Mouse (Mus musculus): Measurements from ENCODE around the gene Pate1. TPM values are rescaled to one million over a fixed set of nuclear protein-coding genes. Genes with fewer than 3 reads are reported as not detected.

Gene Pate1
- total and polyA plus RNA-seq, 3 experiments: not detected

DNA sequence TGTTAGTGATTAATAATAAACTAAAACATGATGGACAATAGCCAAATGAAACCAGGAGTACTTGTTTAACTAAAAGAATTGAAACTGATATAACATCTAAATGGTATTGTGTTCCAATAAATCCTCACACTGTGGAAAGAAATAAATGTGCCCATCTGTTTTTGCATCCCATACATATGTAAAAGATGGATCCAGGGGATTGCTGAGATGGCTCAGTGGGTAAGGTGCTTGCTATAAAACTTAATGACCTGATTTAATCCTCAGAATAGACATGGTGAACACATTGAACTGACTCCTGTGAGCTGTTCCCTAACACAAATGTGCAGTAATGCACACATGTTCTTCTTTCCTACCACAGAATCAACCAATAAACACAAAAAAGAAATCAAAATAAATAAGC is 4.7 kb upstream of the Pate1 start:
- H3K36me3 ChIP-seq (replicated peaks in 1 of 2; ENCODE audit: control insufficient read depth in 1 of 2, insufficient read depth in 1 of 2, low read length in 1 of 2): no peaks in the 10 kb centered on the region
- no peak overlapping the region for H3K27ac ChIP-seq (ENCODE audit: insufficient read depth, low read depth)
- H3K27me3 ChIP-seq (replicated peaks): peaks cover 9% of the 10 kb centered on the region
- H3K4me2 ChIP-seq (ENCODE audit: insufficient read depth, low read depth, poor library complexity, severe bottlenecking): no peak overlapping the region
- H3K4me3 ChIP-seq (replicated peaks in 1 of 3; ENCODE audit: low read depth in 2 of 3, low read length in 2 of 3, poor library complexity in 1 of 3): no peak overlapping the region
- in situ Hi-C loops (cut with MboI; ENCODE audit: low pct_ligation_motif_present, low pct_unique_long_range_greater_than_20kb, low sequenced_read_pairs) (no loop called here), dilution Hi-C loops (cut with MboI; ENCODE audit: extremely low pct_ligation_motif_present, extremely low pct_unique_long_range_greater_than_20kb, low sequenced_read_pairs) (no loop called here)
- no peaks in the 10 kb centered on the region for H3K9me3 ChIP-seq (replicated peaks; ENCODE audit: low read length)
- H3K79me2 ChIP-seq (replicated peaks; ENCODE audit: control insufficient read depth, extremely low read depth, insufficient read depth, poor library complexity, severe bottlenecking): no peaks in the 10 kb centered on the region
- no peaks in the 10 kb centered on the region for H3K4me1 ChIP-seq (ENCODE audit: control insufficient read depth in 1 of 2, insufficient read depth in 2 of 2)
- no peak for DNase-seq (ENCODE audit: extremely low read depth)
- H3K9ac ChIP-seq (ENCODE audit: insufficient read depth, low read depth): no peak overlapping the region
- TF ChIP-seq MYC (IDR thresholded peaks at IDR 0.05; ENCODE audit: low read depth, low read length) (no peak), TBP (conservative IDR thresholded peaks at IDR 0.05; ENCODE audit: low read depth, low read length) (no peak), ZNF384 (IDR thresholded peaks at IDR 0.05; ENCODE audit: low read depth, low read length) (no peak), HCFC1 (IDR thresholded peaks at IDR 0.05; ENCODE audit: low read depth, low read length) (no peak), RCOR1 (conservative IDR thresholded peaks at IDR 0.05; ENCODE audit: low read depth, low read length) (no peak), E2F4 (IDR thresholded peaks at IDR 0.05; ENCODE audit: insufficient replicate concordance, low read depth, low read length) (no peak)

DNA sequence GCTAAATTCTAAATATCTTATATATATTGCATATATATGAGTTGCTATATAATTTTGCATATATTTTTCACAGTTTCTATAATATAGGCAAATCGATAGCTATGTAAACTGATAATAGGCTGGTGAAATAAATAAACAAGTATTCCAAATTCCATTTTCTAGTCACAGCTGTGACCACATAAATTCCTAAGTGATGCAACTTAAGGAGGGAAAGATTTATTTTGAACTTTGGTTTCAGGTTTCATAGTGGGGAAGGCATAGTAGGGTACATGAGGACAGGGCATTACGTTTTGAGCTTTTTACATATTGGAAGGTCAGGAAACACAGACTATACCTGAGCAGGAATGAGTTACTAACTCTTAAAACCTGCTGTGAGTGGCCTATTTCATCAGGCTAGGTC is 13.6 kb downstream of the Pate1 start:
- in situ Hi-C loops (cut with MboI; ENCODE audit: low pct_ligation_motif_present, low pct_unique_long_range_greater_than_20kb, low sequenced_read_pairs): no loop called here

DNA sequence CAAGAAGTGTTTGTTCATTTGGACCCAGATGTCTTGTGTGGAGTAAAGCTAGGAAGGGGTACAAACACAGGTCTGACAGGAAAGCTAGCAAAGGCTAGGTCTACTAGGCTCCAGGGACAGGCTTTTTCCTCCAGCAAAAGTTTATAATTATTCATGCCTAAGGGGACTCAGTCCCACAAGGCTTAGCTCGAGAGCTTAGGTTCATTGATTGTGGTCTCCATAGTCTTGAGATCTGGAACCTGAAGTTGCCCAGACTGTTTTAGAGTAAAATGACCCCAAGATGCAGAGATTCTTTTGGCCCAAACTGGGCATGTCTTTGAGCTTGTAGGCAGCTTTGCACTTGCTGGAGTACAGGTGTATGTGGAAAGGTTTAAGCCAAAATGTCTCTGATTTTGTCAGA is 39.1 kb downstream of the Pate1 start, which contains the start of gene Pate3:
Gene Pate3 (minus strand): TSS at position 101 of the 400 bp plus-strand sequence.
- H3K9me3 ChIP-seq (replicated peaks; ENCODE audit: low read length): no peaks in the 10 kb centered on the region
- no peak within 1 kb of the TSS for H3K9ac ChIP-seq (ENCODE audit: insufficient read depth, low read depth)
- H3K27me3 ChIP-seq (replicated peaks): no peaks in the 10 kb centered on the region
- no peak within 1 kb of the TSS for H3K27ac ChIP-seq (ENCODE audit: insufficient read depth, low read depth)
- DNase-seq (ENCODE audit: extremely low read depth): no peak
- H3K79me2 ChIP-seq (replicated peaks; ENCODE audit: control insufficient read depth, extremely low read depth, insufficient read depth, poor library complexity, severe bottlenecking): no peaks in the 10 kb centered on the region
- in situ Hi-C loops (cut with MboI; ENCODE audit: low pct_ligation_motif_present, low pct_unique_long_range_greater_than_20kb, low sequenced_read_pairs): no loop called here
- H3K4me1 ChIP-seq (ENCODE audit: control insufficient read depth in 1 of 2, insufficient read depth in 2 of 2): no peaks in the 10 kb centered on the region
- no peak within 1 kb of the TSS for H3K4me3 ChIP-seq (replicated peaks in 1 of 3; ENCODE audit: low read depth in 2 of 3, low read length in 2 of 3, poor library complexity in 1 of 3)
- dilution Hi-C loops (cut with MboI; ENCODE audit: extremely low pct_ligation_motif_present, extremely low pct_unique_long_range_greater_than_20kb, low sequenced_read_pairs): no loop called here
- H3K36me3 ChIP-seq (replicated peaks in 1 of 2; ENCODE audit: control insufficient read depth in 1 of 2, insufficient read depth in 1 of 2, low read length in 1 of 2): no peaks in the 10 kb centered on the region
- no peak for TF ChIP-seq ELF1 (IDR thresholded peaks at IDR 0.05; ENCODE audit: low read depth, low read length)
- TF ChIP-seq ZKSCAN1 (IDR thresholded peaks at IDR 0.05; ENCODE audit: borderline replicate concordance, low read depth, low read length): no peak
- no peak for TF ChIP-seq ZNF384 (IDR thresholded peaks at IDR 0.05; ENCODE audit: low read depth, low read length)
- no peak for TF ChIP-seq USF2 (conservative IDR thresholded peaks at IDR 0.05; ENCODE audit: low read depth, low read length)
- no peak for TF ChIP-seq TBP (conservative IDR thresholded peaks at IDR 0.05; ENCODE audit: low read depth, low read length)
- TF ChIP-seq E2F4 (IDR thresholded peaks at IDR 0.05; ENCODE audit: insufficient replicate concordance, low read depth, low read length): no peak
- no peak for TF ChIP-seq KAT2A (IDR thresholded peaks at IDR 0.05; ENCODE audit: insufficient replicate concordance, low read length)
- TF ChIP-seq UBTF (IDR thresholded peaks at IDR 0.05; ENCODE audit: low read depth, low read length): no peak
- TF ChIP-seq CHD2 (IDR thresholded peaks at IDR 0.05; ENCODE audit: low read length): no peak
- no peak for TF ChIP-seq CTCF (conservative IDR thresholded peaks at IDR 0.05 in 1 of 2, IDR thresholded peaks at IDR 0.05 in 1 of 2; ENCODE audit: low read depth in 2 of 2, low read length in 2 of 2)
- TF ChIP-seq MEF2A (IDR thresholded peaks at IDR 0.05; ENCODE audit: borderline replicate concordance, low read depth, low read length): no peak
- no peak for TF ChIP-seq MAFK (IDR thresholded peaks at IDR 0.05; ENCODE audit: insufficient replicate concordance, low read length)
- no peak within 1 kb of the TSS for H3K4me2 ChIP-seq (ENCODE audit: insufficient read depth, low read depth, poor library complexity, severe bottlenecking)

More for the DNA sequence above, 13.6 kb downstream of the Pate1 start:
- Histone ChIP-seq H3K79me2 (replicated peaks; ENCODE audit: control insufficient read depth, extremely low read depth, insufficient read depth, poor library complexity, severe bottlenecking) (no peaks in the 10 kb centered on the region), H3K4me2 (ENCODE audit: insufficient read depth, low read depth, poor library complexity, severe bottlenecking) (no peak overlapping the region), H3K27ac (ENCODE audit: insufficient read depth, low read depth) (no peak overlapping the region), H3K4me1 (ENCODE audit: control insufficient read depth in 1 of 2, insufficient read depth in 2 of 2) (no peaks in the 10 kb centered on the region), H3K27me3 (replicated peaks) (no peaks in the 10 kb centered on the region), H3K9me3 (replicated peaks; ENCODE audit: low read length) (no peaks in the 10 kb centered on the region), H3K4me3 (replicated peaks in 1 of 3; ENCODE audit: low read depth in 2 of 3, low read length in 2 of 3, poor library complexity in 1 of 3) (no peak overlapping the region), H3K36me3 (replicated peaks in 1 of 2; ENCODE audit: control insufficient read depth in 1 of 2, insufficient read depth in 1 of 2, low read length in 1 of 2) (no peaks in the 10 kb centered on the region), H3K9ac (ENCODE audit: insufficient read depth, low read depth) (no peak overlapping the region)
- dilution Hi-C loops (cut with MboI; ENCODE audit: extremely low pct_ligation_motif_present, extremely low pct_unique_long_range_greater_than_20kb, low sequenced_read_pairs): no loop called here
- DNase-seq (ENCODE audit: extremely low read depth): no peak
- TF ChIP-seq JUN (IDR thresholded peaks at IDR 0.05; ENCODE audit: insufficient read depth, low read depth, low read length) (no peak), NELFE (IDR thresholded peaks at IDR 0.05; ENCODE audit: low read depth, low read length) (no peak), JUND (conservative IDR thresholded peaks at IDR 0.05; ENCODE audit: low read depth, low read length) (no peak), CHD1 (IDR thresholded peaks at IDR 0.05; ENCODE audit: low read depth, low read length) (no peak), BHLHE40 (IDR thresholded peaks at IDR 0.05; ENCODE audit: low read depth, low read length) (no peak), ZNF384 (IDR thresholded peaks at IDR 0.05; ENCODE audit: low read depth, low read length) (no peak), POLR2AphosphoS2 (IDR thresholded peaks at IDR 0.05; ENCODE audit: low read depth, low read length) (no peak), POLR2A (IDR thresholded peaks at IDR 0.05; ENCODE audit: low read depth, low read length) (no peak)

Data from CH12.LX (cell line).